28 mouse cellular contexts compared by ENCODE assay signal in genomic region chr11:21546671-21547070, GRCm38 (mm10). TPM values are rescaled to one million over a fixed set of nuclear protein-coding genes. Genes with fewer than 3 reads are reported as not detected.
A peak's percentile ranks its signal among the peaks of the same experiment; 100 is the strongest.
DNase-seq lines count a peak whose midpoint lies in the region; ATAC-seq and TF ChIP-seq lines count a peak whose summit lies in the region.
"Had no signal": no experiment of that assay in that cellular context is flagged by ENCODE, and none has a peak within 500 bp of the region (broad histone marks: within the 10 kb centered on the region; RNA-seq: fewer than 3 reads in every experiment).

No protein-coding gene starts in this region.

- no peak for TF ChIP-seq POLR2A in liver, adult 2 months (IDR thresholded peaks at IDR 0.05; ENCODE audit: extremely low read depth, insufficient read depth, low read length)

- no peak overlapping the region for H3K4me2 ChIP-seq in liver, embryonic 12.5 days
- H3K4me2 ChIP-seq: embryonic facial prominence, embryonic 13.5 days; embryonic facial prominence, embryonic 15.5 days; forebrain, embryonic 12.5 days had no signal

- no peaks in the 10 kb centered on the region for H3K27me3 ChIP-seq in liver, adult 2 months (ENCODE audit: control insufficient read depth, insufficient read depth, low read length)
- H3K27me3 ChIP-seq in liver, embryonic 12.5 days (replicated peaks) = no peaks in the 10 kb centered on the region
- H3K27me3 ChIP-seq: CH12.LX; embryonic facial prominence, embryonic 13.5 days; embryonic facial prominence, embryonic 15.5 days; forebrain, embryonic 12.5 days; Patski had no signal

- H3K27ac ChIP-seq in liver, adult 2 months (replicated peaks; ENCODE audit: insufficient read depth, low read depth, low read length) = no peak overlapping the region; the same call in 1 of the 2 replicates
- no peak overlapping the region for H3K27ac ChIP-seq in liver, embryonic 12.5 days
- H3K27ac ChIP-seq: embryonic facial prominence, embryonic 13.5 days; embryonic facial prominence, embryonic 15.5 days; forebrain, embryonic 10.5 days; forebrain, embryonic 12.5 days had no signal

- H3K4me3 ChIP-seq in liver, adult 2 months (ENCODE audit: insufficient read depth, low read depth, low read length) = no peak overlapping the region
- no peak overlapping the region for H3K4me3 ChIP-seq in liver, embryonic 12.5 days
- H3K4me3 ChIP-seq: embryonic facial prominence, embryonic 13.5 days; embryonic facial prominence, embryonic 15.5 days; erythroblast, embryonic 14.5 days; forebrain, embryonic 10.5 days; forebrain, embryonic 12.5 days had no signal

- H3K79me2 ChIP-seq in liver, adult 2 months (ENCODE audit: control insufficient read depth, insufficient read depth, low read length) = no peaks in the 10 kb centered on the region

- intact Hi-C loops in gastrocnemius, postnatal 36 days (cut with DNase I) = no loop called here

- ATAC-seq in liver, embryonic 12.5 days = no peak
- ATAC-seq: activated CD4-positive, CD25-positive, alpha-beta regulatory T cell, adult 4 months; CD4-positive, CD25-positive, alpha-beta regulatory T cell, adult 4 months; forebrain, embryonic 14.5 days; forebrain, embryonic 16.5 days; Patski had no signal

- no peaks in the 10 kb centered on the region for H3K36me3 ChIP-seq in liver, adult 2 months (ENCODE audit: control insufficient read depth, insufficient read depth, low read length)
- H3K36me3 ChIP-seq in liver, embryonic 12.5 days = no peaks in the 10 kb centered on the region
- H3K36me3 ChIP-seq: embryonic facial prominence, embryonic 13.5 days; embryonic facial prominence, embryonic 15.5 days; forebrain, embryonic 10.5 days; forebrain, embryonic 12.5 days; G1E had no signal

- no peaks in the 10 kb centered on the region for H3K9me3 ChIP-seq in liver, embryonic 12.5 days (replicated peaks)
- H3K9me3 ChIP-seq: embryonic facial prominence, embryonic 13.5 days; embryonic facial prominence, embryonic 15.5 days; forebrain, embryonic 10.5 days; forebrain, embryonic 12.5 days; G1E had no signal

- TF ChIP-seq CTCF in liver, adult 2 months (IDR thresholded peaks at IDR 0.05; ENCODE audit: low read depth, low read length) = no peak

- H3K4me1 ChIP-seq in liver, adult 2 months (ENCODE audit: control insufficient read depth, insufficient read depth, low read length) = peaks cover 16% of the 10 kb centered on the region
- peaks cover 11% of the 10 kb centered on the region for H3K4me1 ChIP-seq in liver, embryonic 12.5 days
- H3K4me1 ChIP-seq: embryonic facial prominence, embryonic 13.5 days; embryonic facial prominence, embryonic 15.5 days; forebrain, embryonic 10.5 days; forebrain, embryonic 12.5 days had no signal

- WGBS in liver, adult 2 months = 12% methylated on average over 1 of the region's 1 CpGs
- 25% methylated on average over 1 of the region's 1 CpGs for WGBS in liver, embryonic 12.5 days (ENCODE audit: insufficient replicate concordance)

- H3K9ac ChIP-seq in liver, adult 2 months (ENCODE audit: low read depth, low read length) = no peak overlapping the region
- H3K9ac ChIP-seq in liver, embryonic 12.5 days = no peak overlapping the region
- H3K9ac ChIP-seq: embryonic facial prominence, embryonic 13.5 days; embryonic facial prominence, embryonic 15.5 days; forebrain, embryonic 12.5 days had no signal

- peak; percentile 16 for DNase-seq in adrenal gland, postnatal 14 days
- no peak for DNase-seq in adrenal gland, postnatal 4 days (ENCODE audit: low spot score in 2 of 2)
- DNase-seq in liver, adult 2 months (ENCODE audit: extremely low read depth, low read depth, low spot score) = peak; percentile 72
- DNase-seq in gastrocnemius, postnatal 36 days = no peak
- DNase-seq: adrenal gland, adult 2 months; adrenal gland, postnatal 10 days; adrenal gland, postnatal 36 days; B cell, adult 2 months; cerebellum, adult 11 months; cerebellum, adult 18-20 months; cerebellum, adult 8-10 months; cerebellum, adult 9-11 months; cerebellum, postnatal 14 days; cerebellum, postnatal 36 days; embryo, embryonic 11 days had no signal

RNA-seq across cellular contexts. Expression of gene Wdpcp, which starts 25.4 kb away (rescaled TPM):
- total RNA-seq in adrenal gland, postnatal 14 days (2021) = 11.4 and 14.3 TPM in 2 replicates
- 10 to 100 TPM; 11.9 to 12.0 TPM for total RNA-seq in adrenal gland, postnatal 4 days (2021)
- 4.8 TPM in 2 replicates for total RNA-seq in liver, adult 2 months (2014; rRNA removed)
- polyA plus RNA-seq in liver, adult 2 months (2012; rRNA removed) = 0.94 and 1.8 TPM in 2 replicates
- 2.4 and 2.8 TPM in 2 replicates for polyA plus RNA-seq in liver, embryonic 12.5 days (2016; fragmentation: Nextera tagmentation; extraction: Ambion mirVana)
- total RNA-seq in gastrocnemius, postnatal 36 days (2021) = 1 to 10 TPM; 1.3 to 3.5 TPM
- polyA plus RNA-seq: erythroblast, embryonic 14.5 days had no signal

RNA-seq across cellular contexts. Expression of gene Mdh1, which starts 25.5 kb away (rescaled TPM):
- 575 and 595 TPM in 2 replicates for total RNA-seq in adrenal gland, postnatal 14 days (2021)
- 100 to 1,000 TPM; 431 to 447 TPM for total RNA-seq in adrenal gland, postnatal 4 days (2021)
- total RNA-seq in liver, adult 2 months (2014; rRNA removed) = 1,388 and 1,668 TPM in 2 replicates
- polyA plus RNA-seq in liver, adult 2 months (2012; rRNA removed) = 356 and 394 TPM in 2 replicates
- 164 and 170 TPM in 2 replicates for polyA plus RNA-seq in liver, embryonic 12.5 days (2016; fragmentation: Nextera tagmentation; extraction: Ambion mirVana)
- total RNA-seq in gastrocnemius, postnatal 36 days (2021) = 100 to 1,000 TPM; 559 to 653 TPM

Comparison
In these comparisons a context has a peak if more than half of its experiments do, and no peak if none do; other contexts are left out.
1. DNase-seq: peak in adrenal gland, postnatal 14 days (single experiment) and liver, adult 2 months (single experiment); none in adrenal gland, postnatal 4 days (0 of 2) and gastrocnemius, postnatal 36 days (0 of 2).